Mouse (Mus musculus) neural tube, embryonic 15.5 days (tissue): ENCODE measurements around the gene Rhbdf1. TPM values are rescaled to one million over a fixed set of nuclear protein-coding genes. Genes with fewer than 3 reads are reported as not detected.
A peak's percentile ranks its signal among the peaks of the same experiment; 100 is the strongest.

ENCODE experiments used
- ATAC-seq: fragments of 200-750 bp; cut with Nextera tagmentation; 2 replicates; pipeline ENCODE4 v1.8.0; 2017; ENCODE audit warnings: mild to moderate bottlenecking, moderate TSS enrichment, moderate library complexity; ENCODE audit not compliant: low FRiP score
- H3K27ac ChIP-seq: fragments of 300-500 bp; sonication (generic); replicated peaks from 2 replicates; pipeline ENCODE4 v1.5.1; 2015; ENCODE audit warnings: mild to moderate bottlenecking, inconsistent platforms
- H3K27me3 ChIP-seq: fragments of 300-500 bp; sonication (generic); replicated peaks from 2 replicates; pipeline ENCODE4 v1.6.1; 2015; ENCODE audit warnings: inconsistent platforms
- H3K36me3 ChIP-seq: fragments of 300-500 bp; sonication (generic); 2 replicates; pipeline ENCODE4 v1.6.1; 2015; ENCODE audit warnings: inconsistent platforms
- H3K4me1 ChIP-seq: fragments of 300-500 bp; sonication (generic); 2 replicates; pipeline ENCODE4 v1.6.1; 2015; ENCODE audit warnings: inconsistent platforms
- H3K4me2 ChIP-seq: fragments of 300-500 bp; sonication (generic); 2 replicates; pipeline ENCODE4 v1.6.1; 2015; ENCODE audit warnings: inconsistent platforms, mild to moderate bottlenecking, moderate library complexity
- H3K4me3 ChIP-seq: fragments of 300-500 bp; sonication (generic); replicated peaks from 2 replicates; pipeline ENCODE4 v1.5.1; 2015; ENCODE audit warnings: mild to moderate bottlenecking, inconsistent platforms
- H3K9ac ChIP-seq: fragments of 300-500 bp; sonication (generic); replicated peaks from 2 replicates; pipeline ENCODE4 v1.6.1; 2015; ENCODE audit warnings: mild to moderate bottlenecking, inconsistent platforms
- H3K9me3 ChIP-seq: fragments of 300-500 bp; sonication (generic); replicated peaks from 2 replicates; pipeline ENCODE4 v1.6.1; 2016; ENCODE audit warnings: inconsistent platforms
- WGBS: fragments of 180-500 bp; shearing (Covaris S2); methylation state at CpG from one replicate; pipeline ENCODE4 v1.1.7; 2015; ENCODE audit warnings: mixed read lengths; 5-methylcytosine and 5-hydroxymethylcytosine counted together
- polyA plus RNA-seq: library from polyadenylated mRNA; unstranded; fragments of >200 nt; fragmentation: Nextera tagmentation; extraction: Ambion mirVana; gene quantifications from 2 replicates; pipeline ENCODE4 v1.2.1, GENCODE M21; 2015

Gene Rhbdf1
- polyA plus RNA-seq, 1 experiment from 2014 or later: 23.8 TPM

- ATAC-seq: no peak
- no peak overlapping the region for H3K27ac ChIP-seq
- H3K4me2 ChIP-seq: no peak overlapping the region
- WGBS: 93% methylated on average over 1 of the region's 1 CpGs
- H3K9ac ChIP-seq: no peak overlapping the region
- H3K27me3 ChIP-seq: no peaks in the 10 kb centered on the region
- H3K9me3 ChIP-seq: no peaks in the 10 kb centered on the region
- H3K36me3 ChIP-seq: peaks cover 38% of the 10 kb centered on the region
- H3K4me1 ChIP-seq: no peaks in the 10 kb centered on the region
- H3K4me3 ChIP-seq: no peak overlapping the region
These were observed 31.0 kb upstream of the Rhbdf1 start for GRCm38 (mm10) chr11:32253121-32253520.

GRCm38 (mm10) chr11:32250880-32251763 lies 29.0 kb upstream of the Rhbdf1 start:
- no peaks in the 10 kb centered on the region for H3K27me3 ChIP-seq
- WGBS: 87% methylated on average over 8 of the region's 8 CpGs
- H3K4me1 ChIP-seq: no peaks in the 10 kb centered on the region
- H3K9ac ChIP-seq: no peak overlapping the region
- no peaks in the 10 kb centered on the region for H3K9me3 ChIP-seq
- no peak overlapping the region for H3K27ac ChIP-seq
- no peak for ATAC-seq
- no peak overlapping the region for H3K4me3 ChIP-seq
- no peak overlapping the region for H3K4me2 ChIP-seq
- H3K36me3 ChIP-seq: peaks cover 58% of the 10 kb centered on the region

- H3K4me2 ChIP-seq: no peak overlapping the region
- no peaks in the 10 kb centered on the region for H3K27me3 ChIP-seq
- H3K36me3 ChIP-seq: peaks cover 68% of the 10 kb centered on the region
- H3K9ac ChIP-seq: no peak overlapping the region
- ATAC-seq: no peak
- WGBS: 89% methylated on average over 3 of the region's 3 CpGs
- H3K4me1 ChIP-seq: peaks cover 9% of the 10 kb centered on the region; the same call in 1 of the 2 replicates
- no peak overlapping the region for H3K4me3 ChIP-seq
- H3K27ac ChIP-seq: no peak overlapping the region
- no peaks in the 10 kb centered on the region for H3K9me3 ChIP-seq
These were observed 26.2 kb upstream of the Rhbdf1 start for GRCm38 (mm10) chr11:32248350-32248749.

- Histone ChIP-seq H3K27ac (no peak overlapping the region), H3K4me1 (peaks cover 12% of the 10 kb centered on the region; the same call in 1 of the 2 replicates), H3K27me3 (no peaks in the 10 kb centered on the region), H3K9me3 (no peaks in the 10 kb centered on the region), H3K4me3 (no peak overlapping the region), H3K4me2 (no peak overlapping the region), H3K9ac (no peak overlapping the region), H3K36me3 (peaks cover 56% of the 10 kb centered on the region)
- ATAC-seq: no peak
These were observed 25.0 kb upstream of the Rhbdf1 start for GRCm38 (mm10) chr11:32247068-32247467.

- ATAC-seq: no peak
- Histone ChIP-seq H3K4me3 (no peak overlapping the region), H3K27me3 (no peaks in the 10 kb centered on the region), H3K4me1 (peaks cover 12% of the 10 kb centered on the region; the same call in 1 of the 2 replicates), H3K9me3 (no peaks in the 10 kb centered on the region), H3K36me3 (peaks cover 65% of the 10 kb centered on the region), H3K4me2 (no peak overlapping the region), H3K27ac (no peak overlapping the region), H3K9ac (no peak overlapping the region)
- WGBS: 95% methylated on average over 6 of the region's 6 CpGs
These were observed 23.5 kb upstream of the Rhbdf1 start for GRCm38 (mm10) chr11:32245614-32246013.

- Histone ChIP-seq H3K4me2 (no peak overlapping the region), H3K4me3 (no peak overlapping the region), H3K27ac (no peak overlapping the region), H3K27me3 (no peaks in the 10 kb centered on the region), H3K4me1 (peaks cover 12% of the 10 kb centered on the region; the same call in 1 of the 2 replicates), H3K9me3 (no peaks in the 10 kb centered on the region), H3K9ac (no peak overlapping the region), H3K36me3 (peaks cover 64% of the 10 kb centered on the region)
- no peak for ATAC-seq
- 94% methylated on average over 1 of the region's 1 CpGs for WGBS
These were observed 22.5 kb upstream of the Rhbdf1 start for GRCm38 (mm10) chr11:32244617-32245016.

- peaks cover 12% of the 10 kb centered on the region; the same call in 1 of the 2 replicates for H3K4me1 ChIP-seq
- H3K36me3 ChIP-seq: peaks cover 63% of the 10 kb centered on the region
- no peak overlapping the region for H3K27ac ChIP-seq
These were observed 22.0 kb upstream of the Rhbdf1 start for GRCm38 (mm10) chr11:32244064-32244463.

GRCm38 (mm10) chr11:32243205-32243955 lies 21.3 kb upstream of the Rhbdf1 start:
- H3K27me3 ChIP-seq: no peaks in the 10 kb centered on the region
- no peaks in the 10 kb centered on the region for H3K9me3 ChIP-seq
- 0 out of 2 replicates have a peak overlapping the region, but pooled peaks have one; percentile 18 for H3K27ac ChIP-seq
- no peak for ATAC-seq
- WGBS: 77% methylated on average over 7 of the region's 7 CpGs
- peaks cover 57% of the 10 kb centered on the region for H3K36me3 ChIP-seq
- H3K4me3 ChIP-seq: no peak overlapping the region
- H3K9ac ChIP-seq: no peak overlapping the region
- no peak overlapping the region for H3K4me2 ChIP-seq
- H3K4me1 ChIP-seq: peaks cover 12% of the 10 kb centered on the region

More at GRCm38 (mm10) chr11:32244064-32244463, 22.0 kb upstream of the Rhbdf1 start:
- Histone ChIP-seq H3K9ac (no peak overlapping the region), H3K4me2 (no peak overlapping the region), H3K4me3 (no peak overlapping the region), H3K27me3 (no peaks in the 10 kb centered on the region), H3K9me3 (no peaks in the 10 kb centered on the region)
- 80% methylated on average over 3 of the region's 3 CpGs for WGBS
- no peak for ATAC-seq

- peaks cover 24% of the 10 kb centered on the region for H3K4me1 ChIP-seq
- no peaks in the 10 kb centered on the region for H3K27me3 ChIP-seq
- H3K27ac ChIP-seq: no peak overlapping the region
- WGBS: 83% methylated on average over 3 of the region's 3 CpGs
- no peak overlapping the region for H3K4me3 ChIP-seq
- peaks cover 48% of the 10 kb centered on the region for H3K36me3 ChIP-seq
- H3K9ac ChIP-seq: no peak overlapping the region
- H3K4me2 ChIP-seq: no peak overlapping the region
- no peaks in the 10 kb centered on the region for H3K9me3 ChIP-seq
- ATAC-seq: no peak
These were observed 20.1 kb upstream of the Rhbdf1 start for GRCm38 (mm10) chr11:32242209-32242608.

GRCm38 (mm10) chr11:32241391-32241790 lies 19.3 kb upstream of the Rhbdf1 start:
- Histone ChIP-seq H3K27ac (no peak overlapping the region), H3K4me3 (no peak overlapping the region), H3K27me3 (no peaks in the 10 kb centered on the region), H3K9ac (no peak overlapping the region), H3K36me3 (peaks cover 40% of the 10 kb centered on the region), H3K9me3 (no peaks in the 10 kb centered on the region), H3K4me1 (peaks cover 32% of the 10 kb centered on the region), H3K4me2 (no peak overlapping the region)
- ATAC-seq: no peak

- Histone ChIP-seq H3K27ac (peak overlapping the region; percentile 41), H3K9ac (no peak overlapping the region), H3K36me3 (peaks cover 37% of the 10 kb centered on the region), H3K9me3 (no peaks in the 10 kb centered on the region), H3K4me2 (no peak overlapping the region), H3K4me1 (peaks cover 54% of the 10 kb centered on the region), H3K27me3 (no peaks in the 10 kb centered on the region), H3K4me3 (no peak overlapping the region)
- peak; percentile 25; the same call in 1 of the 2 replicates for ATAC-seq
- 66% methylated on average over 5 of the region's 5 CpGs for WGBS
These were observed 16.2 kb upstream of the Rhbdf1 start for GRCm38 (mm10) chr11:32238093-32238860.
